9 mouse cellular contexts compared by ENCODE assay signal in the genomic region with DNA sequence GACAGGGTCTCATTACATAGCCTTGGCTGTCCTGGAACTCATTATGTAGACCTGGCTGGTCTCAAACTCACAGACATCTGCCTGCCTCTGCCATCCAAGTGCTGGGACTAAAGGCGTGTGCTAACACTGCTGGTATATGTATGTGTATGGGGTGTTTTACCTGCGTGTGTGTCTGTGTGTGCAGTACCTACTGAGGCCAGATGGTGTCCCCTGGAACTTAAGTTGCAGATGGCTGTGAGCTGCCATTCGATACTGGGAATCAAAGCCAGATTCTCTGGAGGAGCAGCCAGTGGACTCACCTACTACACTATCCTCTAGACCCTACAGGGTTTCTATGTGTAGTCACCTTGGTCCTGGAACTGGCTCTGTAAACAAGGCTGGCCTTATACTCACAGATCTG. TPM values are rescaled to one million over a fixed set of nuclear protein-coding genes. Genes with fewer than 3 reads are reported as not detected.
DNase-seq lines count a peak whose midpoint lies in the region; ATAC-seq and TF ChIP-seq lines count a peak whose summit lies in the region.
"Had no signal": no experiment of that assay in that cellular context is flagged by ENCODE, and none has a peak within 500 bp of the region (broad histone marks: within the 10 kb centered on the region; RNA-seq: fewer than 3 reads in every experiment).

No protein-coding gene starts in this region.

- no peak overlapping the region for H3K9ac ChIP-seq in embryonic facial prominence, embryonic 11.5 days (replicated peaks; ENCODE audit: low read length)
- H3K9ac ChIP-seq: hindbrain, embryonic 15.5 days had no signal

- intact Hi-C loops in heart, postnatal 25 days (cut with DNase I), result loop anchor here (1.0 kb wide), 1 partner anchor 32 kb away; no protein-coding TSS in a partner anchor

- no peak overlapping the region for H3K27ac ChIP-seq in embryonic facial prominence, embryonic 11.5 days (replicated peaks; ENCODE audit: low read depth, low read length)
- H3K27ac ChIP-seq in small intestine, adult 2 months (ENCODE audit: insufficient read depth, low read depth, low read length), result no peak overlapping the region
- H3K27ac ChIP-seq: hindbrain, embryonic 15.5 days had no signal

- peak; percentile 92 for DNase-seq in heart, adult 11 months
- DNase-seq in heart, postnatal 25 days (ENCODE audit: low spot score), result no peak
- peak; percentile 53 for DNase-seq in thymus, postnatal 0 days (ENCODE audit: low spot score)
- DNase-seq in thymus, postnatal 36 days, result no peak
- peak; percentile 54 for DNase-seq in embryonic facial prominence, embryonic 11.5 days (ENCODE audit: low spot score)
- DNase-seq in frontal cortex, postnatal 36 days (ENCODE audit: low spot score in 2 of 2), result no peak
- DNase-seq in urinary bladder, postnatal 4 days (ENCODE audit: low spot score in 2 of 2), result no peak

- 71% methylated on average over 3 of the region's 3 CpGs for WGBS in embryonic facial prominence, embryonic 11.5 days
- 72% methylated on average over 3 of the region's 3 CpGs for WGBS in small intestine, adult 2 months

- H3K4me2 ChIP-seq in embryonic facial prominence, embryonic 11.5 days (ENCODE audit: low read depth, low read length), result no peak overlapping the region
- H3K4me2 ChIP-seq: hindbrain, embryonic 15.5 days had no signal

- H3K36me3 ChIP-seq in embryonic facial prominence, embryonic 11.5 days (replicated peaks; ENCODE audit: control insufficient read depth, insufficient read depth, low read depth, low read length), result no peaks in the 10 kb centered on the region; the same call in 1 of the 2 replicates
- peaks cover 18% of the 10 kb centered on the region for H3K36me3 ChIP-seq in small intestine, adult 2 months (ENCODE audit: control insufficient read depth, insufficient read depth, low read length)

- H3K4me3 ChIP-seq in embryonic facial prominence, embryonic 11.5 days (ENCODE audit: low read depth, low read length), result no peak overlapping the region
- H3K4me3 ChIP-seq in small intestine, adult 2 months (ENCODE audit: low read depth, low read length), result no peak overlapping the region
- H3K4me3 ChIP-seq: hindbrain, embryonic 15.5 days had no signal

- ATAC-seq in embryonic facial prominence, embryonic 11.5 days (replicated peaks; ENCODE audit: insufficient number of reproducible peaks, low FRiP score, low TSS enrichment, low read depth), result no peak

- no peak for TF ChIP-seq POLR2A in small intestine, adult 2 months (IDR thresholded peaks at IDR 0.05; ENCODE audit: low read depth, low read length)

- peak; percentile 35; the same call in 1 of the 2 replicates for TF ChIP-seq CTCF in small intestine, adult 2 months (IDR thresholded peaks at IDR 0.05; ENCODE audit: extremely low read depth, insufficient read length, insufficient replicate concordance, low read depth, low read length)

- no peaks in the 10 kb centered on the region for H3K27me3 ChIP-seq in embryonic facial prominence, embryonic 11.5 days (ENCODE audit: control insufficient read depth, insufficient read depth, low read length)
- H3K27me3 ChIP-seq in small intestine, adult 2 months (ENCODE audit: control insufficient read depth, insufficient read depth, low read length), result no peaks in the 10 kb centered on the region
- H3K27me3 ChIP-seq: hindbrain, embryonic 15.5 days had no signal

- no peaks in the 10 kb centered on the region for H3K4me1 ChIP-seq in embryonic facial prominence, embryonic 11.5 days (ENCODE audit: control insufficient read depth, insufficient read depth, low read length)
- H3K4me1 ChIP-seq in small intestine, adult 2 months (ENCODE audit: control insufficient read depth, insufficient read depth, insufficient read length, low read length), result peaks cover 8% of the 10 kb centered on the region; the same call in 1 of the 2 replicates

- no peaks in the 10 kb centered on the region for H3K9me3 ChIP-seq in embryonic facial prominence, embryonic 11.5 days (replicated peaks; ENCODE audit: control insufficient read depth, low read length)
- H3K9me3 ChIP-seq: hindbrain, embryonic 15.5 days had no signal

RNA-seq across cellular contexts. Expression of a gene that starts 3.8 kb away (rescaled TPM):
- total RNA-seq in heart, postnatal 25 days (2021), result 10 to 100 TPM; 72.5 to 73.1 TPM
- 34.5 and 37.5 TPM in 2 replicates for polyA plus RNA-seq in thymus, postnatal 0 days (2015; fragmentation: Nextera tagmentation; extraction: Ambion mirVana)
- polyA plus RNA-seq in embryonic facial prominence, embryonic 11.5 days (2014; fragmentation: Nextera tagmentation; extraction: Ambion mirVana), result 70.1 and 70.3 TPM in 2 replicates
- 49.8 and 85.2 TPM in 2 replicates for polyA plus RNA-seq in small intestine, adult 2 months (2012; rRNA removed)

RNA-seq across cellular contexts. Expression of a gene that starts 17.5 kb away (rescaled TPM):
- total RNA-seq in heart, postnatal 25 days (2021), result not detected
- 0.23 and 0.25 TPM in 2 replicates for polyA plus RNA-seq in thymus, postnatal 0 days (2015; fragmentation: Nextera tagmentation; extraction: Ambion mirVana)
- polyA plus RNA-seq in embryonic facial prominence, embryonic 11.5 days (2014; fragmentation: Nextera tagmentation; extraction: Ambion mirVana), result 0.21 TPM in 1 of 2 replicates, not detected in the other
- not detected in 2 replicates for polyA plus RNA-seq in small intestine, adult 2 months (2012; rRNA removed)

RNA-seq across cellular contexts. Expression of a gene that starts 29.6 kb away (rescaled TPM):
- 10 to 100 TPM; 12.9 to 15.0 TPM for total RNA-seq in heart, postnatal 25 days (2021)
- polyA plus RNA-seq in thymus, postnatal 0 days (2015; fragmentation: Nextera tagmentation; extraction: Ambion mirVana), result 13.2 and 13.8 TPM in 2 replicates
- polyA plus RNA-seq in embryonic facial prominence, embryonic 11.5 days (2014; fragmentation: Nextera tagmentation; extraction: Ambion mirVana), result 11.8 and 13.2 TPM in 2 replicates
- 15.8 and 27.5 TPM in 2 replicates for polyA plus RNA-seq in small intestine, adult 2 months (2012; rRNA removed)

RNA-seq across cellular contexts. Expression of a gene that starts 33.0 kb away (rescaled TPM):
- 10 to 100 TPM; 66.7 to 73.9 TPM for total RNA-seq in heart, postnatal 25 days (2021)
- 59.0 and 60.0 TPM in 2 replicates for polyA plus RNA-seq in thymus, postnatal 0 days (2015; fragmentation: Nextera tagmentation; extraction: Ambion mirVana)
- polyA plus RNA-seq in embryonic facial prominence, embryonic 11.5 days (2014; fragmentation: Nextera tagmentation; extraction: Ambion mirVana), result 44.5 and 50.3 TPM in 2 replicates
- 85.8 and 208 TPM in 2 replicates for polyA plus RNA-seq in small intestine, adult 2 months (2012; rRNA removed)

RNA-seq across cellular contexts. Expression of a gene that starts 49.2 kb away (rescaled TPM):
- total RNA-seq in heart, postnatal 25 days (2021), result 1 to 10 TPM; 2.7 to 3.1 TPM
- polyA plus RNA-seq in thymus, postnatal 0 days (2015; fragmentation: Nextera tagmentation; extraction: Ambion mirVana), result 1.2 and 2.0 TPM in 2 replicates
- polyA plus RNA-seq in embryonic facial prominence, embryonic 11.5 days (2014; fragmentation: Nextera tagmentation; extraction: Ambion mirVana), result 14.3 and 17.1 TPM in 2 replicates
- polyA plus RNA-seq in small intestine, adult 2 months (2012; rRNA removed), result 5.2 and 7.6 TPM in 2 replicates

Comparison
In these comparisons a context has a peak if more than half of its experiments do, and no peak if none do; other contexts are left out.
1. DNase-seq: peak in heart, adult 11 months (single experiment), thymus, postnatal 0 days (single experiment) and embryonic facial prominence, embryonic 11.5 days (single experiment); none in heart, postnatal 25 days (single experiment), thymus, postnatal 36 days (0 of 2), frontal cortex, postnatal 36 days (0 of 2) and urinary bladder, postnatal 4 days (0 of 2).